27 mouse cellular contexts compared by ENCODE assay signal in the genomic region with DNA sequence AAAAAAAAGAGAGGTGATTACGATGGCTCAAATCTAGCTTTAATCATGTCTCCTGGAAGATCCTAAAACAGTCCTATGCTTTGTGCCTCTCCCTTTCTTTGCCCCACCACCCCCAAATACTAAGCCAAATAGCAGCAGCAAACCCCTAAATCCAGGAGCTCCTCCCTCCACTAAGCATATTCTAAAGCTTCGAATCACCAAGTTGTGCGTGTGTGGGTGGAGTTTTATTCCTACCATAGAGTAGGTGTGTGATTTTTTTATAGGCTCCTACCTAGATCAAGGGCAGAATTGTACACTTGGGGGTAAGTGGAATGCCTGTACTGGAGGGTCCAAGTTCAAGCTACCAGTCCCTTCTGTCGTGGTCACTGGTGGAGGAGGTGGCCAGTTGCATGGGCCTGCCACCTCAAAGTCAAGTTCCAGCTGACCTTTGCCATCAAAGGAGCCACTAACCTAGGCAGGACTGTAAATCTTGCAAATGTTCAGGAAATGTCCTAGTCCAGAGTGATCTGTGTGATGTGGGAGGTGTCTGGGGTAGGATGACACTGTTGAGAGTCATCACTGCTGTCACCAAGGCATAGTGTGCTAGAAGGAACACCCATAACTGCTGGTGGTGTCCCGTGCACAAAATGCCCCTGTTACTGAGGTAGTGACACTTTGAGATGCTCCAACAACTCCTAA. TPM values are rescaled to one million over a fixed set of nuclear protein-coding genes. Genes with fewer than 3 reads are reported as not detected.
DNase-seq lines count a peak whose midpoint lies in the region; ATAC-seq and TF ChIP-seq lines count a peak whose summit lies in the region.
"Had no signal": no experiment of that assay in that cellular context is flagged by ENCODE, and none has a peak within 500 bp of the region (broad histone marks: within the 10 kb centered on the region; RNA-seq: fewer than 3 reads in every experiment).

No protein-coding gene starts in this region.

- peak; percentile 22; the same call in 1 of the 2 replicates for ATAC-seq in frontal cortex, adult (ENCODE audit: low TSS enrichment)
- ATAC-seq: activated CD4-positive, CD25-positive, alpha-beta regulatory T cell, adult 4 months; CD4-positive, CD25-positive, alpha-beta regulatory T cell, adult 4 months; forebrain, embryonic 13.5 days; forebrain, embryonic 15.5 days; Patski had no signal

- no peak overlapping the region for H3K4me3 ChIP-seq in layer of hippocampus, adult 2 months
- H3K4me3 ChIP-seq: embryonic facial prominence, embryonic 10.5 days; embryonic facial prominence, embryonic 12.5 days; forebrain, embryonic 13.5 days; forebrain, embryonic 15.5 days had no signal

- no peak for TF ChIP-seq CTCF in layer of hippocampus, adult 2 months (conservative IDR thresholded peaks at IDR 0.05)

- no peak for DNase-seq in frontal cortex, postnatal 14 days (ENCODE audit: low spot score in 2 of 2)
- no peak for DNase-seq in layer of hippocampus, adult 2 months (ENCODE audit: low spot score in 2 of 2)
- no peak for DNase-seq in layer of hippocampus, postnatal 25 days (ENCODE audit: extremely low spot score in 1 of 2, low spot score in 1 of 2)
- DNase-seq in right cerebral cortex, adult 18-20 months: peak; percentile 54
- no peak for DNase-seq in right cerebral cortex, postnatal 14 days
- no peak for DNase-seq in gastrocnemius, adult 8-10 months (ENCODE audit: low spot score in 2 of 2)
- DNase-seq: adrenal gland, adult 8-10 months; adrenal gland, postnatal 14 days; adrenal gland, postnatal 36 days; B cell, adult 2 months; cerebellum, adult 11 months; cerebellum, adult 18-20 months; cerebellum, adult 8-10 months; cerebellum, adult 9-11 months; cerebellum, postnatal 14 days; cerebellum, postnatal 36 days had no signal

- peak overlapping the region; percentile 89 for H3K27ac ChIP-seq in layer of hippocampus, adult 2 months
- H3K27ac ChIP-seq: embryonic facial prominence, embryonic 10.5 days; embryonic facial prominence, embryonic 12.5 days; forebrain, embryonic 13.5 days; forebrain, embryonic 15.5 days had no signal

RNA-seq across cellular contexts. Expression of a gene that starts 5.9 kb away (rescaled TPM):
- not detected for total RNA-seq in layer of hippocampus, adult 2 months (2021)
- total RNA-seq in layer of hippocampus, postnatal 25 days (2021): under 1 TPM in 1 of 2 experiments, not detected in 1; 0.21 TPM
- not detected for total RNA-seq in gastrocnemius, adult 8-10 months (2022)
- total RNA-seq: adrenal gland, postnatal 14 days; CH12.LX; common myeloid progenitor, adult 5-6 weeks had no signal

RNA-seq across cellular contexts. Expression of a gene that starts 18.2 kb away (rescaled TPM):
- total RNA-seq in layer of hippocampus, adult 2 months (2021): 1 to 10 TPM; 1.9 to 2.1 TPM
- 1 to 10 TPM; 1.3 to 1.6 TPM for total RNA-seq in layer of hippocampus, postnatal 25 days (2021)
- under 1 TPM in 2 of 4 experiments, not detected in 2; 0.20 to 0.36 TPM for total RNA-seq in gastrocnemius, adult 8-10 months (2022)
- total RNA-seq: CH12.LX; common myeloid progenitor, adult 5-6 weeks had no signal

RNA-seq across cellular contexts. Expression of a gene that starts 38.7 kb away (rescaled TPM):
- 1 to 10 TPM; 1.6 to 2.3 TPM for total RNA-seq in layer of hippocampus, adult 2 months (2021)
- 1 to 10 TPM; 1.5 to 1.6 TPM for total RNA-seq in layer of hippocampus, postnatal 25 days (2021)
- under 1 TPM in 1 of 4 experiments, not detected in 3; 0.12 TPM for total RNA-seq in gastrocnemius, adult 8-10 months (2022)
- total RNA-seq: CH12.LX; common myeloid progenitor, adult 5-6 weeks had no signal

RNA-seq across cellular contexts. Expression of a gene that starts 56.8 kb away (rescaled TPM):
- total RNA-seq in layer of hippocampus, adult 2 months (2021): under 1 TPM; 0.23 to 0.64 TPM
- under 1 TPM; 0.28 to 0.54 TPM for total RNA-seq in layer of hippocampus, postnatal 25 days (2021)
- total RNA-seq in gastrocnemius, adult 8-10 months (2022): under 1 TPM in 3 of 4 experiments, not detected in 1; 0.29 to 0.47 (median 0.36) TPM
- total RNA-seq: CH12.LX; common myeloid progenitor, adult 5-6 weeks; G1E had no signal
